Mouse (Mus musculus) embryonic facial prominence, embryonic 14.5 days (tissue): Measurements from ENCODE around the gene Cfap99. TPM values are rescaled to one million over a fixed set of nuclear protein-coding genes. Genes with fewer than 3 reads are reported as not detected.

Experiments used
- ATAC-seq: fragments of 200-750 bp; cut with Nextera tagmentation; 2 replicates; pipeline ENCODE4 v1.8.0; 2017; ENCODE audit warnings: low read depth, moderate number of reproducible peaks, moderate TSS enrichment
- DNase-seq: peaks from one replicate; pipeline ENCODE4 v3.0.0-alpha.2; 2015; ENCODE audit warnings: low spot score
- H3K27ac ChIP-seq: fragments of 300-500 bp; sonication (generic); replicated peaks from 2 replicates; pipeline ENCODE4 v1.5.1; 2014; ENCODE audit warnings: low read depth, mild to moderate bottlenecking, low read length, moderate library complexity
- H3K27me3 ChIP-seq: fragments of 300-500 bp; sonication (generic); replicated peaks from 2 replicates; pipeline ENCODE4 v1.6.1; 2014; ENCODE audit warnings: low read length; ENCODE audit not compliant: control insufficient read depth, insufficient read depth
- H3K36me3 ChIP-seq: fragments of 300-500 bp; sonication (generic); 2 replicates; pipeline ENCODE4 v1.6.1; 2014; ENCODE audit warnings: low read length, mixed read lengths; ENCODE audit not compliant: control insufficient read depth, insufficient read depth
- H3K4me1 ChIP-seq: fragments of 300-500 bp; sonication (generic); 2 replicates; pipeline ENCODE4 v1.6.1; 2014; ENCODE audit warnings: antibody characterized with exemption, low read length; ENCODE audit not compliant: control insufficient read depth, insufficient read depth
- H3K4me2 ChIP-seq: fragments of 300-500 bp; sonication (generic); 2 replicates; pipeline ENCODE4 v1.6.1; 2014; ENCODE audit warnings: low read depth, mild to moderate bottlenecking, low read length, moderate library complexity, mixed read lengths
- H3K4me3 ChIP-seq: fragments of 300-500 bp; sonication (generic); 2 replicates; pipeline ENCODE4 v1.5.1; 2014; ENCODE audit warnings: low read depth, mild to moderate bottlenecking, low read length
- H3K9ac ChIP-seq: fragments of 300-500 bp; sonication (generic); 2 replicates; pipeline ENCODE4 v1.6.1; 2014; ENCODE audit warnings: low read depth, mild to moderate bottlenecking, low read length, moderate library complexity, mixed read lengths
- H3K9me3 ChIP-seq: fragments of 300-500 bp; sonication (generic); 2 replicates; pipeline ENCODE4 v1.6.1; 2016; ENCODE audit warnings: low read length; ENCODE audit not compliant: control insufficient read depth
- WGBS: fragments of 180-500 bp; shearing (Covaris S2); extraction: QIAGEN DNeasy Blood & Tissue Kit; methylation state at CpG from one replicate; pipeline ENCODE4 v1.1.7; 2014; 5-methylcytosine and 5-hydroxymethylcytosine counted together
- polyA plus RNA-seq: library from polyadenylated mRNA; unstranded; fragments of >200 nt; fragmentation: Nextera tagmentation; extraction: Ambion mirVana; gene quantifications from 2 replicates; pipeline ENCODE4 v1.2.1, GENCODE M21; 2014

The Cfap99 gene
- polyA plus RNA-seq, 1 experiment from 2014 or later, result 0.21 TPM

GRCm38 (mm10) chr5:34360261-34360660, 71.9 kb downstream of the Cfap99 start:
- DNase-seq (no peak), ATAC-seq (no peak)
- Histone ChIP-seq H3K27me3 (no peaks in the 10 kb centered on the region), H3K9me3 (no peaks in the 10 kb centered on the region), H3K36me3 (peaks cover 55% of the 10 kb centered on the region), H3K4me3 (no peak overlapping the region), H3K9ac (no peak overlapping the region), H3K4me2 (no peak overlapping the region), H3K4me1 (no peaks in the 10 kb centered on the region), H3K27ac (no peak overlapping the region)
- 87% methylated on average over 3 of the region's 3 CpGs for WGBS

- no peak overlapping the region for H3K4me3 ChIP-seq
- H3K4me1 ChIP-seq, result no peaks in the 10 kb centered on the region
- H3K27ac ChIP-seq, result no peak overlapping the region
- no peak overlapping the region for H3K9ac ChIP-seq
- ATAC-seq (no peak), DNase-seq (no peak)
- no peak overlapping the region for H3K4me2 ChIP-seq
- no peaks in the 10 kb centered on the region for H3K9me3 ChIP-seq
- H3K36me3 ChIP-seq, result peaks cover 27% of the 10 kb centered on the region
- H3K27me3 ChIP-seq, result no peaks in the 10 kb centered on the region
Measured at GRCm38 (mm10) chr5:34363115-34363514, 74.7 kb downstream of the Cfap99 start.

GRCm38 (mm10) chr5:34368551-34369290, 80.3 kb downstream of the Cfap99 start:
- ATAC-seq, result no peak
- Histone ChIP-seq H3K36me3 (0 out of 2 replicates have a peak, but pooled peaks cover 6% of the 10 kb centered on the region), H3K4me1 (peaks cover 14% of the 10 kb centered on the region), H3K4me3 (peak overlapping the region; percentile 91), H3K27ac (peak overlapping the region; percentile 86), H3K4me2 (peak overlapping the region; percentile 59), H3K9ac (peak overlapping the region; percentile 67), H3K27me3 (no peaks in the 10 kb centered on the region), H3K9me3 (no peaks in the 10 kb centered on the region)
- WGBS, result 77% methylated on average over 7 of the region's 7 CpGs
- DNase-seq, result no peak

- DNase-seq (peak; percentile 99), ATAC-seq (peak; percentile 100)
- Histone ChIP-seq H3K36me3 (0 out of 2 replicates have a peak, but pooled peaks cover 5% of the 10 kb centered on the region), H3K9me3 (no peaks in the 10 kb centered on the region), H3K4me3 (peak within 1 kb of the TSS; percentile 91), H3K4me2 (peak within 1 kb of the TSS; percentile 69), H3K9ac (peak within 1 kb of the TSS; percentile 91), H3K27me3 (no peaks in the 10 kb centered on the region), H3K27ac (peak within 1 kb of the TSS; percentile 86), H3K4me1 (peaks cover 14% of the 10 kb centered on the region)
- 0% methylated on average over 16 of the region's 64 CpGs for WGBS
Measured at GRCm38 (mm10) chr5:34369341-34370021, 81.1 kb downstream of the Cfap99 start, which contains the start of gene Fam193a. Gene Fam193a, plus strand, starts transcription at chr5:34369933.

- WGBS, result 0% methylated on average over 12 of the region's 114 CpGs
Measured at GRCm38 (mm10) chr5:34370022-34370823, 81.8 kb downstream of the Cfap99 start.

GRCm38 (mm10) chr5:34370840-34371239, 82.4 kb downstream of the Cfap99 start:
- 22% methylated on average over 8 of the region's 8 CpGs for WGBS
- ATAC-seq (no peak), DNase-seq (no peak)
- Histone ChIP-seq H3K4me2 (peak overlapping the region; percentile 69), H3K27me3 (no peaks in the 10 kb centered on the region), H3K4me1 (peaks cover 14% of the 10 kb centered on the region), H3K36me3 (no peaks in the 10 kb centered on the region), H3K4me3 (peak overlapping the region; percentile 91), H3K27ac (no peak overlapping the region), H3K9ac (peak overlapping the region; percentile 91), H3K9me3 (no peaks in the 10 kb centered on the region)

More at GRCm38 (mm10) chr5:34370022-34370823, 81.8 kb downstream of the Cfap99 start:
- Histone ChIP-seq H3K9ac (peak overlapping the region; percentile 91), H3K4me3 (peak overlapping the region; percentile 91), H3K27ac (peak overlapping the region; percentile 83), H3K4me2 (peak overlapping the region; percentile 69), H3K27me3 (no peaks in the 10 kb centered on the region), H3K36me3 (no peaks in the 10 kb centered on the region), H3K9me3 (no peaks in the 10 kb centered on the region), H3K4me1 (peaks cover 14% of the 10 kb centered on the region)
- ATAC-seq, result no peak
- DNase-seq, result peak; percentile 22

GRCm38 (mm10) chr5:34372141-34372540, 83.7 kb downstream of the Cfap99 start:
- no peak for DNase-seq
- no peaks in the 10 kb centered on the region for H3K36me3 ChIP-seq
- H3K4me3 ChIP-seq, result no peak overlapping the region
- H3K27ac ChIP-seq, result no peak overlapping the region
- no peaks in the 10 kb centered on the region for H3K9me3 ChIP-seq
- ATAC-seq, result no peak
- H3K4me2 ChIP-seq, result peak overlapping the region; percentile 24
- H3K27me3 ChIP-seq, result no peaks in the 10 kb centered on the region
- H3K4me1 ChIP-seq, result peaks cover 14% of the 10 kb centered on the region
- no peak overlapping the region for H3K9ac ChIP-seq

GRCm38 (mm10) chr5:34372541-34372940, 84.1 kb downstream of the Cfap99 start:
- Histone ChIP-seq H3K36me3 (no peaks in the 10 kb centered on the region), H3K27me3 (no peaks in the 10 kb centered on the region), H3K9me3 (no peaks in the 10 kb centered on the region), H3K27ac (no peak overlapping the region), H3K4me3 (no peak overlapping the region), H3K9ac (no peak overlapping the region), H3K4me2 (peak overlapping the region; percentile 24; the same call in 1 of the 2 replicates), H3K4me1 (peaks cover 14% of the 10 kb centered on the region)
- DNase-seq (no peak), ATAC-seq (no peak)
